Mouse (Mus musculus) left cerebral cortex, adult 9 months (tissue): Measurements from ENCODE around the gene Gpd1l.
"Not testable (repeated sequence)": the region's sequence is repeated elsewhere in the genome, so short reads cannot be mapped to it uniquely, and the experiment has no call there.

Source experiments
- DNase-seq, 2 experiments: peaks; one replicate each; pipeline ENCODE4 v3.0.0; 2022; ENCODE audit warnings: low spot score in 2 of 2

Gene Gpd1l

GRCm38 (mm10) chr9:114933723-114934171 is at the start of gene Gpd1l:
Gene Gpd1l (minus strand): TSS chr9:114933987.
- peak; percentile 89 to 97 for DNase-seq

GRCm38 (mm10) chr9:114982689-114983360 is 49.0 kb upstream of the Gpd1l start, which contains the start of gene Rps27rt:
Gene Rps27rt (minus strand): TSS chr9:114982739.
- peak in 1 of 2 experiments; percentile 43 for DNase-seq

GRCm38 (mm10) chr9:114979969-114980368 is 46.2 kb upstream of the Gpd1l start:
- peak in 1 of 2 experiments; percentile 47 for DNase-seq

- peak; percentile 44 to 86 for DNase-seq
These were observed 44.7 kb upstream of the Gpd1l start, which contains the start of gene Osbpl10 for GRCm38 (mm10) chr9:114978281-114979111. Gene Osbpl10 (plus strand): TSS chr9:114978569.

- peak in 1 of 2 experiments; percentile 72 for DNase-seq
These were observed 43.9 kb upstream of the Gpd1l start for GRCm38 (mm10) chr9:114977461-114978280.

- not testable (repeated sequence) for DNase-seq
These were observed 32.5 kb upstream of the Gpd1l start for GRCm38 (mm10) chr9:114966286-114966685.

GRCm38 (mm10) chr9:114964093-114964492 is 30.3 kb upstream of the Gpd1l start:
- no peak for DNase-seq

- DNase-seq: no peak
These were observed 27.1 kb upstream of the Gpd1l start for GRCm38 (mm10) chr9:114960844-114961243.

- no peak for DNase-seq
These were observed 26.4 kb upstream of the Gpd1l start for GRCm38 (mm10) chr9:114960043-114960789.

- peak in 1 of 2 experiments; percentile 39 for DNase-seq
These were observed 23.2 kb upstream of the Gpd1l start for GRCm38 (mm10) chr9:114956945-114957344.

- DNase-seq: no peak
These were observed 21.6 kb upstream of the Gpd1l start for GRCm38 (mm10) chr9:114955340-114955739.

GRCm38 (mm10) chr9:114952866-114953265 is 19.1 kb upstream of the Gpd1l start:
- DNase-seq: no peak

- no peak for DNase-seq
These were observed 14.6 kb upstream of the Gpd1l start for GRCm38 (mm10) chr9:114948395-114948794.

GRCm38 (mm10) chr9:114945576-114945975 is 11.8 kb upstream of the Gpd1l start:
- no peak for DNase-seq

GRCm38 (mm10) chr9:114944642-114945041 is 10.9 kb upstream of the Gpd1l start:
- DNase-seq: no peak

- no peak for DNase-seq
These were observed 2.9 kb upstream of the Gpd1l start for GRCm38 (mm10) chr9:114936687-114937086.

GRCm38 (mm10) chr9:114935321-114935720 is 1.5 kb upstream of the Gpd1l start:
- DNase-seq: no peak

GRCm38 (mm10) chr9:114934231-114934630 is 444 bp upstream of the Gpd1l start:
- no peak for DNase-seq

GRCm38 (mm10) chr9:114933037-114933722 is 607 bp downstream of the Gpd1l start:
- no peak for DNase-seq

GRCm38 (mm10) chr9:114932607-114933006 is 1.2 kb downstream of the Gpd1l start:
- DNase-seq: no peak
